Mouse (Mus musculus): ENCODE measurements around the gene Rfx7. TPM values are rescaled to one million over a fixed set of nuclear protein-coding genes. Genes with fewer than 3 reads are reported as not detected.
"Not testable (repeated sequence)": the region's sequence is repeated elsewhere in the genome, so short reads cannot be mapped to it uniquely, and the experiment has no call there.

Gene Rfx7
- total RNA-seq, 2 experiments from 2014 or later: 10.8 to 52.7 TPM

DNA sequence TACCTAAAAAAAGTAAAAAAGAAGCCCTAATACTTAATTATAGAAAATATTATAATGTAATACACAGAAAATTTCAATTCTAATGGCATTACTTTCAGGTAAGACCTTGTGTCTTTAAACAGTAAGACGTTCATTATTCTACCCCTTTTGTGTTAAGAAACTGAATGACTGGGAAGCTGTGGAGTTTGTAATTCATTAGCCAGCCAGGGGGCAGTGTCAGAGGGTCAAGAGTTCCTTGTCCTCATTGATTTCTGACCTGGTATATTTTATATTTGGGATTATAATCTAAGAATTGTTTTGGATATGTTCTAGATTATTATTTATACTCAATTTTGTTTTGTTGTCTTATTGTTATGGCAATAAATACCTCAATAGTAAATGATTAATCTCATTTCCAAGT, 5.0 kb downstream of the Rfx7 start:
- ATAC-seq (ENCODE audit: poor library complexity, severe bottlenecking): no peak

DNA sequence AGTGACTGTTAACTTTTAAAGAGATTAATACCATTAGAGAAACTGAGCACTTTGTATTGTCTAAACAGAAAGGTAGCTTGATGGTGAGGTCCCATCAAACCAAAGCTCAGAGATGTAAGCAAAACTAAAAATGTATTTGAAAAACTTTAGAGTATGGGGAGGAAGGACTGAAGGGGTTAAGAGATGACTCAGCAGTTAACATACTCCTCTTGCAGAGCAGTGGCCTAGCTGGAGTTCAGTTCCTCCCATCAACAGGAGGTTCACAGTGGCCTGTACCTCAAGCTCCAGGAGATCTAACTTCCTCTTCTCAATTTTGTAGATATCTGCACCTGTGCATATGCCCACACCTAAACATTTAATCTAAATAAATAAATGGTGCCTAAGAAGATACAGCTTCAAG, 11.6 kb downstream of the Rfx7 start:
- ATAC-seq (ENCODE audit: poor library complexity, severe bottlenecking): peak; percentile 88

DNA sequence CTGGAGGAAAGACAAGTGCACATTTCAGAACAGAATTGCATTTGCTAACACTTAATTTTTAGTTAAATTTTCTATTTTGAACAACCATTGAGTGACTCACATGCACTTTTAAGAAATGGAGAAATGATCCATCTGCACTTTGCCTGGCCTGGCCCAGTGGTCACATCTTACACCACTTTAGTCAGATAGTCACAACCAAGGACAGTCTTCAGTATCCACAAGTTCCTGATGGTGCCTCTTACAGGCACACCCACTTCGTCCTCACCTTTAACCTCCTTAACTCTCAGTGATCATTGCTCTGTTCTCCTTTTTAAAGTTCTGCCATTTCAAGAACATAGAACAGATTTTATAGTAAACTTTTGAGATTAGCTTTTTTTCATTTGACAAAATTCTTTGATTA, 26.7 kb downstream of the Rfx7 start:
- peak; percentile 59; the same call in 1 of the 2 replicates for ATAC-seq (ENCODE audit: poor library complexity, severe bottlenecking)

DNA sequence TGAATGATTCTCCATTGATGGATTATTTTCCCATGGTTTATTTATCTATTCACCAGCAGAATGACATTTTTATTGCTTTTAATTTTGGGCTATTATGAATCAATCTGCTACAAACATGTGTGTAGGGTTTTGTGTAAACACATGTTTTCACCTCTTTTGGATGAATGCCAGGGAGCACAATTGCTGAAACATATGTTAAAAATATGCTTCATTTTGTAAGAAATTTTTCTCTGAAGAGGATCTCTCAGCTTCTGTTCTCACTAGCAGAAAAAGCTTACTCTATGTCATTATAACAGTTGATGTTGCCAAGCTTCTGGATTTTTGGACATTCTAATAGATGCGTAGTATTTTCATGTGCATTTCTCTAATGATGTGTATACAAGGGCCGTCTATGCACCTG, 28.3 kb downstream of the Rfx7 start:
- ATAC-seq (ENCODE audit: poor library complexity, severe bottlenecking): no peak

DNA sequence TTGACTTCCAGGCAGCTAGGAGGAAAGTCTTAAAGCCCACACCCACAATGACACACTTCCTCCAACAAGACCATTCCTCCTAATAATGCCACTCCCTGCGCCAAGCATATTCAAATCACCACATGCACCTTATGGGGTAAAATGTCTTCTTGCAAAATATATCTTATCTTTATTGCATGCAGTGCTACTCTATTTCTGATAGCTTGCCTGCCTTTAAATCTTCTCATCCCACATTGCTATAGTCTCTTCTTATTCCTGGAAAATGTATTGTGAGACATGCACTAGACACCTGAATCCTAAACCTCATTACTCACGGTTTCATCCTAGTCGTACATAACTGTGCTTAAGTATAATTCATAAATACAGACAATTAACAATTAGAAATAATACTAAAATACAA, 31.2 kb downstream of the Rfx7 start:
- no peak for ATAC-seq (ENCODE audit: poor library complexity, severe bottlenecking)

DNA sequence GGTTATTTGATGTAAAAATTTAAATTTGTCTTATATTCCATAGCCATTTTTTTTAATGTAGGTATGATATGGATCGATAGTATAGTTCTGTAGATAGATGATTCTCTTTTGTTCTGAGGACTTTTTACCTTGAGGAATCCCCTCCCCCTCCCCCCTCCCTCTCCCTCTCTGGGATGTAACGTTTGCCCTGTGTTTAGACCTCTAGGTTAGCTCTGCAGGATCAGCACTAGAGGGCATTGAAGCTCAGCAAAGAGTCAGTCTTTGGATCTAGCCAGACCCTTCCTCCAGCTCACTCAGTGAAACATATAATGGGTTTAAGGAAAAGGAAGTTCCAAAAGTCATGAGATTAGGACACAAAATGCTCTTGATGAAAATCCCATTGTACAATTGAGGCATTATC, 35.1 kb downstream of the Rfx7 start:
- no peak for ATAC-seq (ENCODE audit: poor library complexity, severe bottlenecking)

DNA sequence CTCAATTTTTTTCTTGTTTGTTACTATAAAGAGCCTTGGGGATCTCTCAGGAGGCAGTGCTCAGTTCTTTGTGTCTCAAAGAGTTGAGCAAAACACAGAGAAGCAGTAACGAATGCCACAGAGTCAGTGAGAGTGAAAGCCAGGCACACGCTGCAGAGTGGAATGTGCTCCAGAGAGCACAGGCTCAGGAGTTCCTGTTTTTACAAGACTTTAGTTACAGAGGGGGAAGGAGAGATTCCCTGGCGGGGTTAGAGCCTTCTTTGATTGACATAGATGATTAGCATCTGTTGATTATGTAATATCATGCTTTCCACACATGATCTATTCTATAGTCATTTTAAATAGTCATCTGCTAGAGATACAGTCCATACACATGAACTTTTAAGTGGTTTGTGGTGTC, 48.2 kb downstream of the Rfx7 start:
- ATAC-seq (ENCODE audit: poor library complexity, severe bottlenecking): peak; percentile 78

DNA sequence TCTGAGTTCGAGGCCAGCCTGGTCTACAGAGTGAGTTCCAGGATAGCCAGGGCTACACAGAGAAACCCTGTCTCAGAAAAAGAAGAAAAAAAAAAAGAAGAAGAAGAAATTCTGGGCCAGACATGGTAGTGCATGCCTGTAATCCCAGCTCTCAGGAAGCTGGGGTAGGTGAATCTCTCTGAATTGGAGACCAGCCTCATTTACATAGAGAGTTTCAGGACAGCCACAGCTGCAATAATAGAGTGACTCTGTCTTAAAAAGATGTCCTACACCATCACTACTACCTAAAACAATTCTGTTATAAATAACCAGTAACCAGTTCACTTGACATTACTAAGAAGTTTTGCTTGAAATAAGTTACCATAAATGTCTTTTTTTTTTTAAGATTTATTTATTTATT, 58.8 kb downstream of the Rfx7 start:
- no peak for ATAC-seq (ENCODE audit: poor library complexity, severe bottlenecking)

DNA sequence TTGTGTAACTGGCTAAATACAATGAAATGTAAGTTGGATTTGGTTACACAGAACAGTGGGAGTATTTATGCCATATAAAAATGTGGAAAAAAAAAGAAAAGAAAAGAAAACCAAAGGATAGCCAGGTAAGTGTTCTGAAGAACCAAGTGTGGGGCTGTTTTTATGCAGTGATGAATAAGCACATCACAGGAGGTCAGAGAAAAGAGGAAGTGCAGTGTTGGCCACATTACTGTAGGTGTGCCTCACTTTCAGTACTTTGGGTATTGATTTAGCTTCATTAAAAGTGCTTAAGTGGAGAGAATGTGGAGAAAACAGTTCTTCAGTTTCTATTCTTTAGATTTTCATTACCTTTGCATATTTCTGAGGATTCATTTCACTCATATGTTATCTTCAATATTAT, 60.0 kb downstream of the Rfx7 start:
- ATAC-seq (ENCODE audit: poor library complexity, severe bottlenecking): peak; percentile 81

DNA sequence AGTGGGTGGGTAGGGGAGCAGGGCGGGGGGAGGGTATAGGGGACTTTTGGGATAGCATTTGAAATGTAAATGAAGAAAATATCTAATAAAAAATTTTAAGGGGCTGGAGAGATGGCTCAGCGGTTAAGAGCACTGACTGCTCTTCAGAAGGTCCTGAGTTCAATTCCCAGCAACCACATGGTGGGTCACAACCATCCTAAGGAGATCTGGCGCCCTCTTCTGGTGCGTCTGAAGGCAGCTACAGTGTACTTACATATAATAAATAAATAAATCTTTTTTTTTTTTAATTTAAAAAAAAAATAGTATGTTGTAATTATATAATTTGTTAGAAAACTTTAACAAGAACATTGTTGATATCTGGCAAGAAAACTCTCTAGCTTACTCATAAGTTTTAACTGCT, 62.6 kb downstream of the Rfx7 start:
- ATAC-seq (ENCODE audit: poor library complexity, severe bottlenecking): not testable (repeated sequence)

DNA sequence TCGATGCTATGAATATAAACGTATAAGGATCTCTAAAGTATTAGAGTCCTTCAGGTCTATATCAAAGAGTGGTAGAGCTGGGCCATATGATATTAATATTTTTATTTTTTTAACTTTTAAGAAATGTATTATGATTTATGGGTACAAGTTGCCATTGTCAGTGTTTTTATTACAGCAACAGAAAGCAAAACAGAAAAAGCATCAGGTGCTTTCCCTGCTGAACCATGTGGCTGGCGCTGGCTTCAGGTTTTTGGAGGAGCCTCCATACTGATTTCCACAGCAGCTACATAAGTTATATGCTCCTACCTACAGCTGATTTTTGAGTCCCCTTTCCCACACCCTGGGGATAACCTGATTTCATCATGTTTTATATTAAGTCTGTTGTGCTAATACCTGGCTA, 68.1 kb downstream of the Rfx7 start:
- no peak for ATAC-seq (ENCODE audit: poor library complexity, severe bottlenecking)

DNA sequence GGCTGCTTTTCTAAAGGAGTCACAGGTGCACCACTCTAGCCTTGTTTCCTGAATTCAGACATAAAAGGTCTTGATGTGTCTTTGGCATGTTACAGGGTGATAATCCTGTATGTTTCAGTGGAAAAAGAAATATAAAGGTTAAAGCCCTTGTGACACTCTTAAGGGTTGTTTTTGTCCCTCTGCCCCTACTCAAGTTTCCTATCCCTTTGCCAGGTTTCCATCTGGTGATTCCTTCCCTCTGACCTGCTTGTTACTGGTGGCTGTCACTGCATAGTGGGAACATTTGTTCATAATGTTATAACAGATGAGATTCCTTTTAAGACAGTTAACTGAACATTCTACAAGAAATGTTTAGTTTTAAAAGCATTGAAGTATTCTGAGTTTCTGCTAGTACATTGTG, 77.7 kb downstream of the Rfx7 start:
- ATAC-seq (ENCODE audit: poor library complexity, severe bottlenecking): no peak

DNA sequence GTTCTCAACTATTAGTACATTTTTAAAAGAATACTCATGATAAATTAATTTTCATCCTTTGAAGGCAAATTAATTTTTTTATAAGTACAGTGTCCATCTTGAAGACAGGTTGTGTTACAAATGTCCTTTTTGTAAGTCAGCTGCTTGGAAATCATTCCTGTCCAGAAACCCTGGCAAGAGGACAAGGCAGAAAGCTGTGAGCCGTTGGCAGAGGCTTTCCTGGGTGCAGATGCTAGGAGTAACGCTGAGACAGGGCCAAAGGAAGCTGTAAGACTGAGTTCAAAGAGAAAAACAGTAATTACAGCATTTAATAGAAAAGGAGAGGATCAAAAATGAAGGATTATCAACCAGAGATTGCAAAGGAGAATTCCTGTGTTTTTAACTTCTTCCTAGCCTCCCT, 81.8 kb downstream of the Rfx7 start:
- ATAC-seq (ENCODE audit: poor library complexity, severe bottlenecking): no peak

DNA sequence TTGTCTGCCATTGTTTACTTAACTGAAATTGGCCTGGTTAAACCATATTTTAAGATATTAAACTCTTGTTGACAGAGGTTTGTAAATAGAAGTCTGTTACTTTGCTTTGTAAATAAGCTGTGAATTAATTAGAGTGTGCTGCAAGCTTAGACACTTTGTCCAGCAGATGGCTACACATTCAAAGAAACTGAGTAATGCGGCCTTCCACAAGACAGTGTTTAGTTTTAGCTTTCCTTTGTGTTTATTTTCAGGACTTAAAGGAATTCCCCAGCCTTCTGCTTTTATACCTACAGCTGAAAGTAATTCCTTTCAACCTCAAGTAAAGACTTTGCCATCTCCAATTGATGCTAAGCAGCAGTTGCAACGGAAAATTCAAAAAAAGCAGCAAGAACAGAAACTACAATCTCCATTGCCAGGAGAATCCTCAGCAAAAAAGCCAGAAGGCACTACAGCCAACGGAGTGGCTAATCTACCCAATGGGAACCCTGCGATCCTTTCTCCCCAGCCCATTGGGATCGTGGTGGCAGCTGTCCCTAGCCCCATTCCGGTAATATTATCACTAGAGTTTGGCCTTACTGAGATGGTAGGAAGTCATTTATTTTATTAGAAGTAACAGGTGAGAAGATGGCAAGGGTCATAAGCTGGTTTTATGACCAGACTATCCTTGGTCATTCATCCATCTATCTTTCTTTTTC, 82.9 kb downstream of the Rfx7 start:
- no peak for ATAC-seq (ENCODE audit: poor library complexity, severe bottlenecking)

DNA sequence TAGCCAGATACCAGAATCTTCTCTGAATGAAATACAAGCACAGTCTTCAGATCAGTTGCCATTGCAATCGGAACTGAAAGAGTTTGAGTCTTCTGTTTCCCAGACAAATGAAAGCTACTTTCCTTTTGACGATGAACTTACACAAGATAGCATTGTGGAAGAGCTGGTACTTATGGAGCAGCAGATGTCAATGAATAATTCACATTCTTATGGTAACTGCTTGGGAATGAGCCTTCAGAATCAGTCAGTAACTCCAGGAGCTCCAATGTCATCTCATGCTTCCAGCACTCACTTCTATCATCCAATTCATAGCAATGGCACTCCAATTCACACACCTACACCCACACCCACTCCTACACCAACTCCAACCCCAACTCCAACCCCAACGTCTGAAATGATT, 86.0 kb downstream of the Rfx7 start:
- no peak for ATAC-seq (ENCODE audit: poor library complexity, severe bottlenecking)

DNA sequence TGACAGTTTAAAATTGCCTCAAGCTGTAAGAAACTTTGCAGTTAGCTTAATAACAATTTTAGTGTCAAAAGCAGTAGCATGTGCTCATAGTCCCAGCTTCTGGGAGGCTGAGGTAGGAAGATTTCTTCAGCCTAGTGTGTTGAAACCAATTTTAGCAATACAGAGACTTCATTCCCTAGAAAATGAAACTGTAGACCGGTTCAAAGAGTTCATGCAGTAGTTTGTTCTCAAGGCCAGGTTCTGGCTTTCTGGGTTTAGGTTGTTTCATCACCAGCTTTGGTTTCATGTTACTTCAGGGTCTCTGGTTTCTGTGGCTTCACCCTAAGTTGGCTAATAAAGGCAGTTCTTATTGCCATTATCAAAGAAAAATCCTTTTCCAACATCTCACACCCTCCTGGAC, 91.6 kb downstream of the Rfx7 start:
- peak; percentile 75 for ATAC-seq (ENCODE audit: poor library complexity, severe bottlenecking)

DNA sequence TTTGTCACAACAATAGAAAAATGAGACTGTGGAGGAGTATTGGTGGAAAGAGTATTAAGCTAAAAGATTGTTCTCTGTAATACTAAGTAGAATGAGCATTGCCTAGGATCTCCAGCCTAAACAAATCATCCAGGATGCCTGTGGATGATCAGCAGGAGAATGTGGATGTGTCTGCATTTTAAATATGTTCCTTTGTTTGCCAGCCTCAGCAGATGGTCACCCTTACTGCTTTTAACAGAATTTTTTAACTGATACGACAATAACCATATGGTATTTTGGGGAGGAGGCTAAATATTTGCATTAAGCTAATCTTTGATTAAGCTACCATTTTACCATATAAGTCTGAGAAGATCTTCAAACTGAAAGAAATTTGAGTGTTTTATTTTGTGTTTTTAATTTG, 95.6 kb downstream of the Rfx7 start:
- no peak for ATAC-seq (ENCODE audit: poor library complexity, severe bottlenecking)

DNA sequence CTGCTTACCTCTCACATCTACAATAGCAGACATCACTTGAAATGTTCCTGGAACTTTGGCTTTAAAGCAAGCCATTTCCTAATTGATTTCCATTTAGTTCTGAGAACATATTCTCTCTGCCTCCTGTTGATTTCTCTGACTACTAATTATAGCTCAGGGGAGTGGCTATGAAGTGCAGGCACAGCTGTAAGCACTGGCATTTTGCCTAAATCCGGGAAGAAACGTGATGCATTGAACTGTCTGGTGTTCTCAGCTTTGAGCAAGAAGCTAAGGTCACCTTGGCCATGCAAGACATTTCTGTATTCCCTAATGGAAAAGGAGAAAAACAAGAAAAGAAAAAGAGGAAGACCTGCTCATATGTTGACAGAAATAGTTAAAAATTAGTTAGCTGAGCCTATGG, 96.6 kb downstream of the Rfx7 start:
- ATAC-seq (ENCODE audit: poor library complexity, severe bottlenecking): no peak

DNA sequence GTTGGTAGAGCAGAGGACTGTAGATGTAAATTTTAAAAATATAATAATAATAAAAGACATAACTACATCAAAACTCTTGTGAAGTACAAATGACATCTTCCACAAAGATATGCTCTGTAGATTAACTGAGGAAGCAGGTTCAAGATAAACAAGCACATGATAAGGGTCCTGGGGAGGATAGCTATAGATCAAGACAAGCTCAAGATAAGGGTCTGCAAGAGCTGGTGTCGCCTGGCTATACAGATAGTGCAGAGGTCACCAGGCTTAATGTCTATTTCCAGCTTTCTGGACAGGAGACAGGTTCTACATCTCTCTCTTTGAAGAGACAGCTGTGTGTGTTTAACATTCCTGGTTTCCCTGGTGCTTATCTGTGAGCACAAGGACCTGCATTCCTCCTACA, 100.2 kb downstream of the Rfx7 start:
- ATAC-seq (ENCODE audit: poor library complexity, severe bottlenecking): no peak

DNA sequence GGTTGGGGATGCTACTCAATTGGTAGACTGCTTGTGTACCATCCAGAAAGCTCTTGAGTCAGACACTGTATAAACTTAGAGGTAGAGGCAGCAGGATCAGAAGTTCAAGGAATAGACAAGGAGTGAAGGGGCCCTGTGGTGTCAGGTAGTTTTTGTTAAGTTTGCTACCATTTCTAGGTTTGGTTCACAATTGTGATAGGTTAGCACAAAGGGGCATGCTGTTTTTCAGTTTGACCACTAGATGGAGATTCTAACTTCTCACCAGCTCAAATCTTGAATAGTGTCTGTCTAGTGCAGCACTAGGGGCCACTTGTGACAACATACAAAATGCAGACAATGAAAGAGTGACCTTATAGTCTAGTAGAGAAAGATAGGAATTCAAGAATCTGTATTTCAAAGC, 103.1 kb downstream of the Rfx7 start:
- ATAC-seq (ENCODE audit: poor library complexity, severe bottlenecking): peak; percentile 56

DNA sequence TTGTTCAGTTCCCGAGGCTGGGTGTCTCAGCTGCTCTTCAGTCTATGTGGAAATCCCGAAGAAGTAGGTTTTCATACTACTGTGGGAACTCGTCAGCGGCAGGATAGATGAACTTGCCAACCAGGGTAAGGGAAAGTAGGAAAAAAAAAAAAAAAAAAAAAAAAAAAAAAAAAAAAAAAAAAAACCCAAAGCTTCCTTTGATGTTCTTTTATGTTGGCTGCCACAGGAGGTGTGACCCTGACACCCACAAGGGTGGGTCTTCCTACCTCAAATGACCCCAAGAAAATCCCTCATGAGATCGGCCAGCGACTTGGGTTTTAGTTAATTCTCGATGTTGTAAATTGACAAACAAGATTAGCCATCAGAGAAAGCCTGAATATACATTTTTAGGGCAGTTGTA, 104.5 kb downstream of the Rfx7 start:
- ATAC-seq (ENCODE audit: poor library complexity, severe bottlenecking): no peak

DNA sequence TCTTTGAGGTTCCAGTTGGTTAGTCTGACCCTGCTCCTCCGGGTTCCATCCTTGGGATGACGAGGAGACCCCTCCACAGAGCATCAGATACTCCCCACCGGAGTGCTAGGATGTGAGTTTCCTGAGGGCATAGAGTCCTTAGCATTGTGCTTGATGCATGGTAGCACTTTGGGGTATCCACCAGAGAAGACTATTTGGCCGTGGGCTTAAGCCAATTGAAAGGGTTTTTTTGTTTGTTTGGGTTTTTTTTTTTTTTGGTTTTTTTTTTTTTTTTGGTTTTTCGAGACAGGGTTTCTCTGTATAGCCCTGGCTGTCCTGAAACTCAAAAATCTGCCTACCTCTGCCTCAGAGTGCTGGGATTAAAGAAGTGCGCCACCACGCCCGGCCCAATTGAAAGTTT, 105.2 kb downstream of the Rfx7 start:
- no peak for ATAC-seq (ENCODE audit: poor library complexity, severe bottlenecking)
